Mouse (Mus musculus) lung, adult 2 months (tissue): Measurements from ENCODE around the gene Fads6.

ENCODE experiments used
- CTCF ChIP-seq: fragments of 200-500 bp; IDR thresholded peaks from 2 replicates; pipeline ENCODE4 v1.5.1; 2011; ENCODE audit warnings: mild to moderate bottlenecking, low read length, control low read depth; ENCODE audit not compliant: insufficient read depth
- POLR2A ChIP-seq: fragments of 200-500 bp; IDR thresholded peaks from 2 replicates; pipeline ENCODE4 v1.6.1; 2011; ENCODE audit warnings: low read depth, mild to moderate bottlenecking, control low read depth, low read length, borderline replicate concordance; ENCODE audit errors: extremely low read depth

- TF ChIP-seq POLR2A (no peak), CTCF (no peak)
These were observed 53.7 kb downstream of the Fads6 start for GRCm38 (mm10) chr11:115243783-115244182.
